Mouse (Mus musculus) kidney, adult 2 months (tissue): ENCODE results near the gene Inf2.

Source experiments
- CTCF ChIP-seq: fragments of 200-500 bp; conservative IDR thresholded peaks from 2 replicates; pipeline ENCODE4 v1.5.1; 2011; ENCODE audit warnings: low read depth, mild to moderate bottlenecking, control low read depth, low read length, moderate library complexity, mixed read lengths; ENCODE audit not compliant: insufficient read depth, insufficient read length
- POLR2A ChIP-seq: fragments of 200-500 bp; IDR thresholded peaks from one replicate; pipeline ENCODE4 v1.6.1; 2011; ENCODE audit warnings: low read depth, low read length, control low read depth

DNA sequence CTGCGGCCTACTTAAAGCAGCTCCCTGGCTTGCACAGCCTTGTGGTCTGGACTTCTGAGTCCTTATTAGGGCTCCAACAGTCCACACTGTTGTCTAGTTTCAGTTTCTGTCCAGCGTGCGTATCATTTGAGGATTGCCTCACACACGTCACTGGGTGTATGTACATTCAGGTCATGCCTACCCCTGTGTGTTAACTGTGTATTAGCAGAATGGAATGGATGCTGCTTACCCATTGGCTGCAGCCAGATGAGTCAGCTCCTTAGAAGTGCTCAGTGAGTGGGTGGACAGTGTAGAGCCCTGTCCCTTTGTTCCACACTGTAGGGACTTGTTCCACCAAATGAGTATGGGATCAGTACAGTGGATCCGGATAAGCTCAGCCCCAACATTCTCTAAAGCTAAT, 59.5 kb downstream of the Inf2 start:
- TF ChIP-seq CTCF = no peak
- TF ChIP-seq POLR2A = no peak
